Mouse (Mus musculus) right cerebral cortex, postnatal 36 days (tissue): ENCODE measurements around the gene Psmd12.
"Not testable (repeated sequence)": the region's sequence is repeated elsewhere in the genome, so short reads cannot be mapped to it uniquely, and the experiment has no call there.

ENCODE experiments used
- DNase-seq, 2 experiments: peaks; one replicate each; pipeline ENCODE4 v3.0.0; 2022; ENCODE audit warnings: low spot score in 2 of 2, mixed read lengths in 1 of 2

Psmd12 gene

DNA sequence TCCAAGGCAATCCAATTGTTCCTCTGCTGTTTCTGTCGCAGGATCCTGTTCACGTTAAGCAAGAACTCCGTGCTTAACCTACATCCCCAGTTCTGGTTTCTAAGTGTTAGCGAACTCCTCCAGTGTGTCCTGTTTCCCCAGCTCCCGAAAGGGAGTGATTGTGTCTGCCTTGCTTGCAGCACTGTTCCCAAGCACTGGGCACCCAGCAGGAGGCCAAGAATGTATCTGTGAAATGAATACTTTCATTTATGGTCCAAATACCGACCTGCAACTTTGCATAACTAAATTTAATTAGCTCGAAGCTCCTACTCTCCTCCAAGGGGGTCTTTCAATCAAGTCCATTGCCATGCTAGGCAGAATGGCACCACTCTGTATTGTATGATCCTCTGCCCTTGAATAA, 19.5 kb upstream of the Psmd12 start:
- DNase-seq, result no peak

DNA sequence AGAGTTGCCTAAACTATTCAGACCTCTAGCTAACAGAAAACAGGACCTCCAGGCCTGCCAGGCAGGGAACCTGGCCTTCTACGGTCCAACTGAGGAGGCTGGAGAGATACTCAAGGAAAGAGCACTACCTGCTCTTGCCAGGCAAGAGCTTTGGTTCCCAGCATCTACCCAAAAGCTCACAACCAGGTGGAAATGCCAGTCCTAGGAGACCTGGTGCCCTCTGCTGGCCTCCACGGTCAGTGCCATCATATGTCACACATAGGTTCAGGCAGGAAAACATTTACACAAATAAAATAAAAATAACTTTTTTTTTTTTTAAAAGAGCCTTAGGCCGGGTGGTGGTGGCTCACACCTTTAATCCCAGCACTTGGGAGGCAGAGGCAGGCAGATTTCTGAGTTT, 16.8 kb upstream of the Psmd12 start:
- DNase-seq, result no peak

DNA sequence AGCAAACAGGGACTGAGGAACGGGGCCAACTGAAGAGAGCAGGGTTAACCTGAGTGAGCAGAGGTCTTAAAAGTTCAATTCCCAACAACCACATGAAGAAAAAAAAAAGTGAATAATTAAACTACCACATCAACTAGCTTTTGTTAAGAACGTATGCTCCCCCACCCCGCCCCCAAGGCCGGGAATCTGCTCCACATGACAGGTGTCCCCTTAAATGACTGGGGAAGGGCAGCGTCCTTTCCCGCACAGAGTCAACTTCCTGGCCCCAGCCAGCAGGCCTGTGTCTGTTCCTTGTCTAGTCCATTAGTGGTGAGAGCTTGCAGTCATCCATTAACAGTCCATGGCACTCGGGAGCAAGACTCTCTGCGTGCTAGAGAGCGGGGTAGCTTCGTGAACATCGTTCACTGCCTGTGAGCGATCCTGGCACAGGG, 16.0 kb upstream of the Psmd12 start:
- DNase-seq, result no peak

DNA sequence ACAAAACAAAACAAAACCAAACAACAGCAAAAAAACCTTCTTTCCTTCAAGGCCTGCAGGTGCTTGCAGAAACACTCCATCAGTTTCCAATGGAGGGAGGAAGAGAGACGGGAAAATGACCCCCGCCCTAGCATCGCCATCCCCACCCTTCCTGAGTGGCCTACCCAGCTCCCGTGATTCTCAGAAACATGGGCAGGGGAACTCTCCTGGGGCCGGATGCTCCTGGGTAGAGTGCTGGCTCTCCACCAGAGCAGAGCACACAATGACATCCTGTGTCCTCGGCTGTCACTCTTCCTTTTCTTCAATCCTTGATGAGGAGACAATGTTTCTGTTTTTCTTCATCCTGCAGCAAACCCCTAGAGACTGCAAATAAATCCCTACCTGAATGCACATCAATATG, 15.1 kb upstream of the Psmd12 start:
- no peak for DNase-seq

DNA sequence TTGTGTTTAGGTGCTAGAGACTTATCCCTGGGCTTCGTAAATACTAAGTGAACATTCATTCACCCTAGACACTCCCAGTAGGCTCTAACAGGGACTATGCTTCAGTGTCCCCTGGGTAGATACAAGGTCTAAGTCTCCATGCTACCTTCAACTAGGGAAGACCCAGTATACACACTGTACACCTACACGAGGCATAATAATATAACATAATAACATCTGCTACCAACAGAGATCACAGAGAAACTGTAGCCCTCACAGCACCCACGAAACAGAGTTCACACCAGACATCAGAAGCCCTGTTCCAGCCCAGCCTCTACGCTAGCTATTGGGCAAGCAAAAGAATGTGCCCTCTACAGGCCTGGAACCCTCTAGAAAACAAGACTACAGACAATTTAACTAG, 14.2 kb upstream of the Psmd12 start:
- no peak for DNase-seq

DNA sequence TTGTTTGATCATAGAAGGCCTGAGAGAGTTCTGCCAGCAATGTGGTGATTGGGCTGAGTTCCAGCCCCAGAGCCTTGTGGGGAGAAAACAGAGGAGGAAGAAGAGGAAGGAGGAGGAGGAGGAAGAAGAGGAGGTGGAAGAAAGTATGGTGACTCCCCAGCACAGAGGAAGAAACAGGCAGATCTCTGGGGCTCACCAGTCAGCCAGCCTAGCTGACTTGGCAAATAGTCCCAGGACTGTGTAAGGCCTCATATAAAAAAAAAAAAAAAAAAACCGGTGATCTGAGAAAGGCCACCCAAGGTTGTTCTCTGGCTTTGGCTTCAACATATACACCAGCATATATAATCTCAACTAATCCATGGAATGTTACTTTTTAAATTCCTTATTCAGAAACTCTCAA, 13.3 kb upstream of the Psmd12 start:
- no peak for DNase-seq

DNA sequence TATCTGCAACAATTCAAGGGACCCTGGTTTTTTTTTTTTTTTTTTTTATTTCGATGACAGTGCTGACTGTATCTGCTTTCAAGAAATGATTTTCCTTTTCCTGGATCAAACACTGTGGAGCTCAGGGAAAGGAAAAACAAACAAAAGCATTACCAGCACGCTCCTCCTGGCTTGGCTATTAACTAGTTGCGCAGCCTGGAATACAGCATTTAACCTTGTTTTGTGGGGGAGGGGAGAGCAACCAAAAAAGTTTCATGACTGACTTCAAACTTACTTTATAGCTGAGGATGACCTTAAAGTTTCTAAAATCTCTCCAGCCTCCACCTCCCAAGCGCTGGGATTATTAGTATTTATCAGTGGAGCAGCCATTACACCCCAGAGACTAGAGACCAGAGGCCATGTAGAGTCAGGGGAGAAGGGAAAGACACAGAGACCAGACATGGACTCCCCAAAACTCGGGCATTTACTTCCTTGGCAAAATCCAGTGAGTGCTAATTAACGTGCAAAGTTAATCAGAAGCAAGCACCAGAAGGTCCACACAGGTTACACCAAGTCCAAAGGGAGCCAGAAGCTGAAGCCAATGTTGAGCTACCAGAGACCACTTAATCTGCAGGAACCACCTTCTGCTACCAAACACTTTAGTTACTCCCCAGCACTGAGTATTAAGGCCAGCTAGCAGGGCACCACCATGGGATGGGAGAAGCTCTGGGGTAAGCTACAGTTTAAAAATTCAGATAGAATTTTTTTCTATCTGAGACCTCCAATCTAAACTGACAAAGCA, 12.5 kb upstream of the Psmd12 start:
- DNase-seq, result no peak

DNA sequence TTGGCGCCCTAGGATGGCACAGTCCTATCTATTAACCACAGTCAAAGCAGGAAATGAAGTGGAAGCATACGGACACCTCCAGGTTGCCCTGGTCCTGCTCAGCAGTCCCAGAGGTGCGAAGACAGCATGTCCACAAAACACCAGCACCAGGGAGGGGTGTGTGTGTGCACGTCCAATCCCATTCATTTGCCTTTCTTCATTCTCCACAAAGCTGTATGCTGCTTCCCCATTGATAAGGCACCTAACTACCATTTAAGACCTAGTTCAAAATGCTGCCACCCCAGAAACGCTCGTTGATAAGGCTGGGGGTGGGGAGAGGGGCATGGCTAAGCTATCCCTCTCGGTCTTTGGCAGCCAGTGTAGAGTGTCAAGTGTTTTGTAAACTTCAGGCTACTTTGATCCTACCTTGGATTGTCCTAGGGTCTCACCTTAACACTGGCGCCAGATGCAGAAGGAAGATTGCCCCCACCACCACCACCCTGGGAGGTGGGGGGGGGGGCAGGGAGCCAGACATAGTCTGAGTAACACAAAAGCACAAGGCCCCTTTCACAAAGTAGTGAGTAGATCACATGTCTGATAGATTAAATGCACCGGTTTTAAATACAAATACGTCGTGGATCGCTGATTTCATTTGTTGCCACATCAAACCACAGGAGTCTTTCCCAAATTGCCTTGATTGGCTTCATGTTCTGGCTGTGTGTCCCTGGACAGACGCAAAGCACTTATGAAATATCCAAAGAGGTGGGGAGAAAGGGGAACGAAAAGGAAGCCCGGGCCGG, 10.8 kb upstream of the Psmd12 start:
- no peak for DNase-seq

DNA sequence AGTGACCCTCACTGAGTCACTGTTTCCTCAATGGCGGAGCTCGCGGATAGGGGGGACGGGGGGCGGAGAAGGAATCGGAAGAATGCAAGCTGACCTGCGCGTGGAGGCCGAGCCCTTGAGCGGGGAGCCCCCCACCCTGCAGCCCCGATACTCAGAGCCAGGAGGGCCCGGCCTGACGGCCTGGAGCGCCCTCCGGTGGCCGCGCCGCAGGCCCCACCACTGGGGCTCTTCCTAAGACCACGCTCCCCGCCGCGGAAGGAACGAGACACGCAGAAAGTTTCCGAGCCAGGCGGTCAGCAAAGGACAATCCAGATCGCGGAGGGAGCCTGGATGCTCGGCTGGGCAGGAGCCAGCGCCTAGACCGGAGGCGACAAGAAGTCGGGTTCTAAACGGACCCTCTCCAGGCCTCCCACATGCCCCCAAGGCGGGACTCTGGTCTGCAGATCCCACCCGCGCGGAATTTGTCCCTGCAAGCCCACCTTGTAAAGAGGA, 10.2 kb upstream of the Psmd12 start:
- DNase-seq, result peak; percentile 57 to 59

DNA sequence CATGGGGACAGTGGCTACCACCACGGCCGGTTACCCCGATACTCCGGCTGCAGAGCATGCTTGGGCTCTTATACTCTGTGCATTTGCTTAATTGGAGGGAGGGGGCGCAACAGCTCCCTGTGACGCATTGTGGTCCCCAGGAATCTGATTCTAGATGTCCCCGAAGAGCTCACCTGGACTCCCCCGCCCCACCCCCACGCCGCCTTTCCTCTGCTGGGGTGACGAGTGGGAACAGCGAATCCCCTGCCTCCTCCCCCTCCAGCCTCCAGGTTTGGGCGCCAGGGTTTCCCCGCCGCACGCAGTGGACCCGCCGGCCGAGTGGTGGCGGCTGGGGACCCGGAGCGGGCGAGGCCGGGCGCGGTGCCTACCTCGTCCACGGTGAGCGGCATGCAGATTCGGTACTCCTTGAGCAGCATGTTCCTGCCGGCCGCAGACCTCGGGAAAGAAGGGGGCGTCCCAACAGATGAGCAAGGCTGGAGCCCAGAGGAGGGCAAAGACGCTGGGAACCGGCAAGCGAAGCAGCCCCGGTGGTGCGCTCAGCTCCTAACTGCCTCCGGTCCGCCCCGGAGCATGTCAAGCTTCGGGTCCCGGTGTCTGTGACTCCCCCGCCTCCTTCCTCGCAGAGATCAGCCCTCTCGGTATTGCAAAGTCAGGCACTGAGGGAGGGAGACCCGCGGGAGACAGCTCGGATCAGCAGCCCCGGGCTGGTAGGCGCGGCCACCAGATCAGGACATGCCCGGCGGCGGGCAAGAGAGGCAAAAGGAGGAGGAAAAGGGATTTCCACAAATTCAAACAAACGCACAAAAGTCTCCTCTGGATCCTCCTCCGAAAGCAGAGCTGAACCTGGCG, 9.5 kb upstream of the Psmd12 start:
- peak; percentile 21 to 40 for DNase-seq

DNA sequence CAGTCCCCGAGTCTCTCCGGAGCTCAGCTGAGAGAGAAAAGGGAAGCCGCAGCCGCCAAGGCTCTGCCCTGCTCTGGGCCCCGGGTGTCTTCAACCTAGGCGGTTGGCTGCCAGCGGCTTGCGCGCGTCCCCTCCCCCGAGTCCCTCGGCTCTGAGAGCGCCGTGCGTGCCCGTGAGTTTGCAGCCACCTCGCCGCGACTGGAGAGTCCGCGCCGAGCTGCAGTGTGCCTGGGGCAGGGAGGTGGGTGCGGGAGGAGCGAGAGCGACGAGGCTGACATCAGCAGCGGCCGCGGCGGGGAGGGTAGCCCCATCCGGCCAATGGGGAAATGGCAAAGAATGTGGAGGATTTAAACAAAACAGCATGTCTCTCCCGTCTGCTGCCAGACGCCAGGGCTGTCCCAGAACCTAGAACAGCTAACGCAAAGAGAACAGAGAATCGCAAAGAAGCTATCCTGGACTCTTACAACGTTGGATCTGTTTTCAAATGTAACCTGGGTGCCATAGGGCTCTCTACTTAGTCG, 8.7 kb upstream of the Psmd12 start, which contains the start of gene Pitpnc1:
Gene Pitpnc1, minus strand, starts transcription at position 179 of the 521 bp plus-strand sequence.
- DNase-seq, result peak; percentile 76 to 81

DNA sequence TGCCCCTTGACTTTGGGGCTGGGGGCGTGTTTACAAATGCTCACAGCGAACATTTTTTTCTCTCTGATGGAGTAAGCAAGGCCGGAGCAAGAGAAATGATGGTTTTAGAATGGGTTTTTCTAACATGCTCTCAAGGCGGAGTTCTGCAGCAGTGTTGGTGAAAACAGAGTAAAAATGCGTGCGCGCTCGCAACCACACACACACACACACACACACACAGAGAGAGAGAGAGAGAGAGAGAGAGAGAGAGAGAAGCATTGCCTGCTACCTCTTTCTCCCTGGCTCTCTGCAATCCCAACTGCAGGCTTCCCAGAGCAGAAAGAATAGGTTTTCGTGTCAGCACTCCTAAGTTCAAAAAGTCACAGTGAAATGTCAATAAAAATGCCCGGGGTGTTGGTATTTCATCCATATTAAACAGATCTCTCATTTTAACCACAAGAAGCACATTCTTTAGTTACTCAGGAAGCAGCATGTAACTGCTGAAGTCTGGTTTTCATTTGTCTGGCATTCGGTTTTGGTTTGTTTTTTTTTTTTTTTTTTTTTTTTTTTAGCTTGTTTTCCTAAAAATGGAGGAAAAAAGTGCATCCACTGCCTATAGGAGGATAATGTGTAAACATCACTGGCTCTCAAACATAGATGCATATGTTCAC, 8.1 kb upstream of the Psmd12 start:
- no peak for DNase-seq

DNA sequence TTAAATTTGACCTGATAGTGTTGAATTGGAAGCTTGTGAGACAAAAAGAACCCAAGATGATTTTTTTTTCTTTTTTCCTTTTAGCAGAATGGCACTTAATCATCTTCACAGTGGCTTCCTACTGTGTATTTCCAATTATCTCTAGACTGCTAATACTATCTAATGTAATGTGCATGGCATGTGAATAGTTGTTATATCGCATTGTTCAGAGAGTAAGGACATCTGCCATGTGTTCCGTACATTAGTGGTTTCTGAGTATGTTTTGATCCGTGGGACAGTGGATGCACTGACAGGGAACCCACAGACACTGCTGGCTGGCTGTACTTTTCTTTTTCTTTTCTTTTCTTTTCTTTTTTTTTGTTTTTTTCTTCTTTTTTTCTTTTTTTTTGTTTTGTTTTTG, 7.0 kb upstream of the Psmd12 start:
- no peak for DNase-seq

DNA sequence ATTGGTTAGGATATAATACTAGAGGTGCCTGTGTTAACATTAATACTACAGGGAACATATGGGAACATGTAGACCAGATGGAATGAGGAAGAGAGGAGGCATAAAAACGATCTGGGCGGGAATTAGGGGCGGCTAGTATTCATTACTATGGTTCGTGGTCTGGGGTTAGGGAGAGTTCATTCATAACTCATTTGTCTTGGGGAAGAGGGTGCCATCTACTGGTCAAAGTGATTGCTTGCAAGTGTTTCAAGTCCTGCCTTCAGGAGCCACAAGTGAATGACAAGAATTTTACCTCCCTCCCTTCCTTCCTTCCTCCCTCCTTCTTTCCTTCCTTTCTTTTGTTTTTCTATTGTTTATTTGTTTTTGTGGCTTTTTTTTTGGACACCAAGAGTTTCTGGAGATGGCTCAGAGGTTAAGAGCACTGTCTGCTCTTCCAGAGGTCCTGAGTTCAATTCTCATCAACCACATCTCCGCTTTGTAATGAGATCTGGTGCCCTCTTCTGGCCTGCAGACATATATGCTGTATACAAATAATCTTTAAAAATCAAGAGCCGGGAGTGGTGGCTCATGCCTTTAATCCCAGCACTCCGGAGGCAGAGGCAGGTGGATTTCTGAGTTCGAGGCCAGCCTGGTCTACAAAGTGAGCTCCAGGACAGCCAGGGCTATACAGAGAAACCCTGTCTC, 6.0 kb upstream of the Psmd12 start:
- DNase-seq, result peak in 1 of 2 experiments; percentile 24

DNA sequence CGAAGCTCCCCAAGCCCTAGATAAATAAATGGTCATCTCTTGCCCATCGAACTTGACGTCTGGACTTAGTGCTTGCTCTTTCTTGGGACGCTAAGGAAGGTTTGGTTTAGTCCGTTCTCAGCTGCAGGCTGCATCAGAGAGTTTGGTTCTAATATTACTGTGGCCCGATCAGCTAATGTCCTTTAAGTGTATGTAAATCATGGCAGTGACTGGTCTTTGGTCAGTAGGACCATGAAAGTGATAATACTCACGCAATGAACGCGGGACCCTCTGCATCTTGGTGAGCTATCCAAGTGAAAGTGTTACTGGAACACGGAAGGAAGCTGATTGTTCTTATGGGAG, 549 bp downstream of the Psmd12 start:
- no peak for DNase-seq

DNA sequence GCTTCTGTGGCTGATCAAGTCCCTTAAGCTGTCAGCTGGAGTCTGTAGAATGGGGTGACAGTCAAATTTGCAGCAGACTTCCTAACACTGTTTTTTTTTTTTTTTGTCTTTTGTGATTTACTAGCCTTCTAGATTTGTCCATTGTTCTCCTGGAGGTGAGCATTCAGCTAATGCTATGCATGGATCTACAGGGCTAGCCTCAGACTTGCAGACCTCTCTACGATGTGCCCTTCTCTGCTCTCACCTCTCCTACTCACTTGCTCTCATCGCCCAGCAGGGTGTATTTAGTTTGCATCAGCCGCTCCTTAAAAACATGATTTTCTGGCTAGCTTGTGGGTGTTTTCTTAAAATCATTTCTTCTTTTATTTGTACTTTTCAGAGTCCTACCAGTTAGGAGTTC, 5.1 kb downstream of the Psmd12 start:
- DNase-seq, result no peak

DNA sequence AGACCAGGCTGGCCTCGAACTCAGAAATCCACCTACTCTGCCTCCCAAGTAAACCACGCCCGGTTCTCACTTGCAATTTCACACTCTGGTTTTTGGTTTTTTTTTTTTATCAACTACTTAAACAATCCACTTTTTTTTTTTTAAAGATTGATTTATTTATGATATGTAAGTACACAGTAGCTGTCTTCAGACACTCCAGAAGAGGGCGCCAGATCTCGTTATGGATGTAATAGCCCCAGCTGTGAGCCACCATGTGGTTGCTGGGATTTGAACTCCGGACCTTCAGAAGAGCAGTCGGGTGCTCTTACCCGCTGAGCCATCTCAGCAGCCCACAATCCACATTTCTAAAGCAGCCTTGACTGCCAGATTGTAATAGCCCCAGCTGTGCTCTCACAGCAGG, 23.5 kb downstream of the Psmd12 start:
- no peak for DNase-seq

DNA sequence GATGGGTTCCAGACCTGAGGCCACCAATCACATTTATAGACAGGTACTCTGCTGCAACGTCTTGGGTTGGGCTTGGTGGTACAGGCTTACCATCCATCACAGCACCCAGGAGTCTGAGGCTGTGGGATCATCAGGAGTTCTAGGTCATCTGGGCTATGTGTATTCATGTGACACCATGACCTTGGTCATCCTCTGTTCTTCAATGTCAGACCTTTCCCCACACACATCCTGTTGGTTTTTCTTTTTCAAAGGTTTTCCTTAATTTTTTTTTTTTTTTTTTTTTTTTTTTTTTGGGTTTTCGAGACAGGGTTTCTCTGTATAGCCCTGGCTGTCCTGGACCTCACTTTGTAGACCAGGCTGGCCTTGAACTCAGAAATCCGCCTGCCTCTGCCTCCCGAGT, 25.1 kb downstream of the Psmd12 start:
- DNase-seq, result not testable (repeated sequence)

DNA sequence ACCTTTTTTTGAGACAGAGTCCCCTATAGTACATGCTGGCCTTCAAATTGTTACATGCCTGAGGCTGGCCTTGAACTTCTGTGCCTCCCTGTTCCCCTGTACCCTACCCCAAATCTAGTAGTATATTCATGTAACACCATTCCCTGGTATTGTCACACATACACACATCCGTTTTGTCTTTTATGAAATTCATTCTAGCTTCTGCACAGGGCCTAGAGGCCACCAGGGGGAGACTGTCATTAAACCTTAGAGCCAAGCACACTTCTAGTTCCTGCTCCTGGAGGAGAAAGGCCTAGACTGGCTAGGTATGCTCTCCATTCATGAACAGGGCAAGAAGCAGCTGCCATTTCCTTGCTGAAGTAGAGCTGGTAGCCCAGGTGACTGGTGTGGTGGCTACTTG, 27.0 kb downstream of the Psmd12 start:
- DNase-seq, result no peak

DNA sequence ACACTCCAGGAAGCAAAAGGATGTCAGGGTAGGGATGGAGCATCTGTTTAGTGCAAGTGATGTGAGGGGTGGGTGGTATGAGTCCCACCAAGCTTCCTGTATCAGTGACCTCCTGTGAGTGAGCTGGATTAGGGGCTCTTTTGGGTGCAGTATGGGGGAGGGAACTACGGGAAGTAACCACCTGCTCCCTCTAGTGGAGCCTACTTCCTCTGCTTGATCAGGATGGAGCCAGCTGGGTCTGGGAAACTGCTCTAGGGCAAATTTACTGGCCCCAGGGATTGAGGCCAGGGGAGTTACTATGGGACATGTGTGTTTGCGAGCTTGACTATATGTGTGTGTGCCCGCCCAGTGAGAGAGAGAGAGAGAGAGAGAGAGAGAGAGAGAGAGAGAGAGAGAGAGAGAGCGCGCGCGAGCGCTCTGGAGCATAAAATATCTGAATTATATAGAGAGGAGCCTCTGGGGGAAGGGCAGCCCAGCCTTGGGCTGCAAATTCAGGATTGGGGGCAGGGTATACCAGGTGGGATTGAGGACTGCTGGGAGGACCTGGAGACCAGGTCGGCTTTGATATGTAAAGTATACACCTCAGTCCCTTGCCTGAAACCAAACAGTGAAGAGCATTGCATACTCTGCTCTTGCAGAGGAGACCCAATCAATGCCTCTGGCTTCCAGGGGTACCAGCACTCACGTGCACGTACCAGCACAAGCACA, 30.5 kb downstream of the Psmd12 start:
- DNase-seq, result no peak
